Comparison of ENCODE assay signal across 16 mouse cellular contexts in the genomic region with DNA sequence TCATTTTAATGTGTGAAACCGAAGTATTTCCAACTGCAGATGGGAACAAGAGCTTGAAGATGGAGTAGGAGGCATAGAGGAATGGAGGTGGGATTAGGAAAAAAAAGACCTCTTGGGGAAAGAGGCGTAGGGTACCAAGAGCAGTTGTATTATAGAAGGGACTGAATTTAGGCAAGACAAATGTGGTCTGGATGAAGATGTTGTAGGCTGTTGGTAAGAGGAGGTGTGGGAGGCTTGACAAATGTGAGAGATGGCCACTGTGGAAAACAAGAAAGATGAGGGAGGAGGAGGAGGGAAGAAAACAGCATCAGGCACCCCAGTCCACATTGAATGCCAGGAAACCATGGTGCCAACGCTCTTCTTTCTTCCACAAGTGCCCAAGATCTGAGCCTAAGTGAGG.
"Had no signal": no experiment of that assay in that cellular context is flagged by ENCODE, and none has a peak within 500 bp of the region (broad histone marks: within the 10 kb centered on the region; RNA-seq: fewer than 3 reads in every experiment).

No protein-coding gene starts in this region.

- H3K27ac ChIP-seq: kidney, postnatal 0 days; layer of hippocampus, adult 2 months; liver, embryonic 13.5 days; midbrain, embryonic 12.5 days; midbrain, embryonic 15.5 days; neural tube, embryonic 12.5 days; neural tube, embryonic 15.5 days had no signal

- DNase-seq: kidney, adult 2 months; kidney, postnatal 25 days; layer of hippocampus, adult 9-11 months; liver, embryonic 13.5 days; lung, adult 2 months; lung, postnatal 14 days; lung, postnatal 4 days; retina, postnatal 1 day; thymus, postnatal 25 days had no signal

- ATAC-seq: intestine, postnatal 0 days; midbrain, embryonic 15.5 days had no signal

- H3K27me3 ChIP-seq: liver, embryonic 13.5 days; midbrain, embryonic 12.5 days; midbrain, embryonic 15.5 days; neural tube, embryonic 12.5 days; neural tube, embryonic 15.5 days had no signal

- H3K4me3 ChIP-seq: layer of hippocampus, adult 2 months; liver, embryonic 13.5 days; midbrain, embryonic 12.5 days; midbrain, embryonic 15.5 days; neural tube, embryonic 12.5 days; neural tube, embryonic 15.5 days had no signal

- H3K36me3 ChIP-seq: liver, embryonic 13.5 days; midbrain, embryonic 12.5 days; midbrain, embryonic 15.5 days; neural tube, embryonic 12.5 days; neural tube, embryonic 15.5 days had no signal

- H3K4me1 ChIP-seq: liver, embryonic 13.5 days; midbrain, embryonic 12.5 days; midbrain, embryonic 15.5 days; neural tube, embryonic 12.5 days; neural tube, embryonic 15.5 days had no signal
